Mouse (Mus musculus) lung, postnatal 36 days (tissue): ENCODE data around the gene Gm21834.

Source experiments
- DNase-seq: peaks from one replicate; pipeline ENCODE4 v3.0.0; 2022; ENCODE audit warnings: mixed read lengths

Gm21834 gene

DNA sequence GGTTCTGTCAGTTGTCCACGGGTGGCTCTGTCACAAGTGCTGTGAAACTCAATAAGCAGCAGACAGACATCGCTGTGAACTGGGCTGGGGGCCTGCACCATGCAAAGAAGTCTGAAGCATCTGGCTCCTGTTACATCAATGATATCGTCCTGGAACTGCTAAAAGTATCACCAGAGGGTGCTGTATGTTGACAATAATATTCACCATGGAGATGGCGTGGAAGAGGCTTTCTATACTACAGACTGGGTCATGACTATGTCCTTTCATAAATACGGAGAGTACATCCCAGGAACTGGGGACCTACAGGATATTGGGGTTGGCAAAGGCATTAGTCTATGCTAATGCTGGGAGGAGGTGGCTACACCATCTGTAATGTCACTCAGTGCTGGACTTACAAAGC lies at the start of gene Gm21834:
Gene Gm21834 (minus strand): TSS at position 101 of the 400 bp plus-strand sequence.
- no peak for DNase-seq

DNA sequence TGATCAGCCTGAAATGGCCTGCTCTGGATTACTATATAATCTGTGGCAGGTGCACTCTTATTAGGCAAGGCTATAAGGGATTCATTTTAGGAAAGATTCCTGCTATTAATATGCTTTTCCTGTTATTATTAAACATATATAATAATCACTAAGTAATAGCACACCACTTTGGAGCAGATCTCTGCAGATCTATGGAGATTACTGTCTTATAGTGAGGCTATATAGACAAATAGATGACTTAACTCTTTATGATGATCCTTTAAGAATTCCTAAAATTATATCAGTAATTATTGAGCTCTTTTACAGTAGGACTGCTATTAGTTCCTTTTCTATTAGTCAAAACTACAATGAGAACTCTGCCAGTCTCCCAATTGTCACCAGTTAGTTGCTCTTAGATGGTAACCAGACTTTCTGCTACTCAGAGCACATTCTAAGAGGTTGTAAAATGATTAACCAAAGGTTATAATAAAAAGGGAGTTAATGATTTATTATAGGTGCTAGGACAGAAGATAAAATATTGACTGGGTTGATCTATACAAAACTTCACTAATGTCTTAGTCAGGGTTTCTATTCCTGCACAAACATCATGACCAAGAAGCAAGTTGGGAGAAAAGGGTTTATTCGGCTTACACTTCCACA lies 46.3 kb upstream of the Gm21834 start:
- DNase-seq: no peak

DNA sequence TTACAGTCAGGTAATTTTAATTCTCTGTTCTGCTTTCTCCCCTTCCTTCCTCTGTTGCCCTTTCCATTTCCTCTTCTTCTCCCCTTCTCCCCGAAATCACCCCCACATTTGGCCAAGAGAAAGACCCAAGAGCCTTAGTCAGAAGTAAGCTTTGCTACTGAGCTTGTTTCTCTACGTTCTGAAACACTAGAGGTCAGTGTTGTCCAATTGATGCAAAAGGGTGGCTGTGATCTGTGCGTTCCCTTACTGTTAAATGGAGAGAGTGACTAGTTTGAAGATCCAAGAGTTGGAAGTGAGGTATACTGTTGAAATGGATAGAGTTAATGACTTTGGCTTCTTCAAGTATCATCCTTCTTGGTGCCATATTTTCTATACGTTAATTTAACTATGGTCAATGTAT lies 28.9 kb upstream of the Gm21834 start:
- DNase-seq: no peak

DNA sequence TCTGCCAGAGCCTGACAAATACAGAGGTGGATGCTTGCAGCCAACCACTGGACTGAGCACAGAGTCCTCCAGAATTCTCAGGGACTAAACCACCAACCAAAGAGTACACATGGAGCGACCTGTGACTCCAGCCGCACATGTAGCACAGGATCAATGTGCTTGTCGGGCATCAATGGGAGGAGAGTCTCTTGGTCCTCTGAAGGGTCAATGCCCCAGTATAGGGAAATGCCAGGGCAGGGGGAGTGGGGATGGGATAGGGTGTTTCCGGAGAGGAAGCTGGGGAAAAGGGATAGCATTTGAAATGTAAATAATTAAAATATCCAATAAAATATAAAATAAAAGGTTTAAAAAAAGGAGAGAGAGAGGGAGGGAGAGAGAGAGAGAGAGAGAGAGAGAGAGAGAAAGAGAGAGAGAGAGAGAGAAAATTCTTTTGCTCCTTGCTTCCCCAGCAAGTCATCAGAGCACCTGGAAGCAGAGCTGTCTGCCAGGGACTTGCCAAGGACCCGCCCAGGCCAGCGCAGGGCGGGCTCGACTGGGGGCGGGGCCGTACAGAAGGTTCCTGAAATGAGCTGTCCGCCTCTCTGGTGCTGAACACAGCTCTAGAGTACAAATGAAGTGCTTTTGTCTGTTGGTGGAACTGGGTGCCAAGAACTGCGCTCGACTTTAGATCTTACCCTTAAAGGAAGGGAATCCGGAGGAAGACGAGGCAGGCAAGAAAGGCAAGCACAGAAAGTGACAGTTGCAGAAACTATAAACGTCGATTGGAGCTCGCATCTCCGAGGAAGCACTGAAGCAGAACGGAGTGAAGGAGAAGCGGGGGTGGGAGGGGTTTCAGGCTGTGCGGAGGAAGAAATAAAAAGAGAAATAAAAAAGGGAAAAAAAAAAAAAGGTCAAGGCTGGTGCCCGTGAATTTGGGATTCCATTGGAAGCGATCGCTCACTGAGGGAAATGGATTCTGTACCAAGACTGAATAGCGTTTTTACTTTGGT lies 26.9 kb upstream of the Gm21834 start, which contains the start of gene Cntnap5c:
Gene Cntnap5c (plus strand): TSS at position 949 of the 989 bp plus-strand sequence.
- DNase-seq: no peak

DNA sequence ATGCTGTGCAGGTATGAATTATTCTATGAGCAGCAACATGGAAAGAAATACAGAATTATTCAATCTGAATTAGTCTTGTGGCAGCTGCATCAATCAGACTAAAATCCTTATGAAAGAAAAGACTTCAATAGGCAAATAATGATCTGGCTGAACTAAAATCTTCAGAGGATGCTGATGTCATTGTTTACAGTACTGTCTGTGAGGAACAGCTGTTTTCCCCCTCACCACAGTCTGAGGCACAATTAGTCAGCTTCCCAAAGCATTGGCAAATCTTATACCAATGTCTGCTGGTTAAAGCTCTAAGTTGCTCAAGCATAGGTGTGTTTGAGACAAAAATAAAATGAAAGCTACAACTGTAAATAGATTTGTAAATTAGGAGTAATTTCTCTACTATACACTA lies 25.3 kb upstream of the Gm21834 start:
- no peak for DNase-seq

DNA sequence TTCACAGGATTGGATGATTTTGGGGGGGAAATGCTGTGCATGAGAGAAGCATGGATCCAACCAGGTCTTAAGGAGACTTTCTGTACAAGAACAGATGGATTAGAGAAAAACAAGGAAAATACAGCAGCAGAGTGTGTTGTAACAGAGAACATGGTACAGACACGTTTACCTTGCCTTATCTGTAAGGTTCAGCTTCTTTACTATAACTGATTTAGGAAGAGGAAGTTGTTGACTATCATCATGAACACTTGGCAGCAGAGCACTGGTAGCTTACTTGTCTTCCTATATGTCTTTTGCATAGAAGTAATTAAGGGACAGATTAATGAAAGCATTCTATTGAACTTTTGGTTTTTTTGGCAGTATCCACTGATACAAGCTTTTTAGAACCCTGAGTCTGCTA lies 16.0 kb upstream of the Gm21834 start:
- no peak for DNase-seq

DNA sequence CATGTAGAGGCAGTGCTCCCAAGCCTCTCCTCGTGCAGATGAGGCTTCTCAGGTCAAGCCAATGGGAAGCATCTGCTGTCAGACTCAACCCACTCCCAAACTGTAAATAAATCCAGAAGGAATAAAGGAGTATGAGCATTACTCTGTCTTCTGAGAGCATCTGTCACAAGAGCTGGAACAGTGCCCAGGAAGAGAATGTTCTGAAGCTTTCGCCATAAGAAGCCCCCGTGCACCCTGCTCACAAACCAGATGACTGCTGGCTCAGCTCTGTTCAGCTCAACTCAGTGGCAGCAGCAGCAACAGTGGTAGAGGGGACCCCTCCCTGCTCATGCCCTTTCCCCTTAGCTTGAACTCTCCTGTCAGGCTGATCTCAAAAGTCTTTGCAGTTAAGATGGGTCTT lies 47.2 kb downstream of the Gm21834 start:
- DNase-seq: no peak
